Mouse (Mus musculus) C2C12 (cell line): ENCODE data around the gene Omg. TPM values are rescaled to one million over a fixed set of nuclear protein-coding genes. Genes with fewer than 3 reads are reported as not detected.

Source experiments
- H3K27me3 ChIP-seq: one replicate; pipeline ENCODE4 v1.6.1; 2011; ENCODE audit not compliant: control insufficient read depth, insufficient read depth, insufficient read length
- H3K36me3 ChIP-seq: one replicate; pipeline ENCODE4 v1.6.1; 2011; ENCODE audit not compliant: control insufficient read depth, insufficient read depth
- H3K4me3 ChIP-seq: one replicate; pipeline ENCODE4 v1.5.1; 2011; ENCODE audit warnings: mild to moderate bottlenecking, control low read depth; ENCODE audit not compliant: poor library complexity, insufficient read depth, severe bottlenecking
- H3K79me2 ChIP-seq: one replicate; pipeline ENCODE4 v1.6.1; 2011; ENCODE audit not compliant: control insufficient read depth, insufficient read depth
- H3K79me3 ChIP-seq: one replicate; pipeline ENCODE4 v1.6.1; 2011; ENCODE audit warnings: low read depth, control low read depth
- H3ac ChIP-seq: one replicate; pipeline ENCODE3; 2011; ENCODE audit warnings: low read depth; ENCODE audit not compliant: control insufficient read depth, insufficient read length
- CEBPB ChIP-seq: IDR thresholded peaks from one replicate; pipeline ENCODE4 v1.6.1; 2011; ENCODE audit warnings: low read depth, mild to moderate bottlenecking, control low read depth, moderate library complexity
- CTCF ChIP-seq: IDR thresholded peaks from one replicate; pipeline ENCODE4 v1.5.1; 2011; ENCODE audit not compliant: control insufficient read depth, insufficient read depth, insufficient read length
- FOSL1 ChIP-seq: IDR thresholded peaks from one replicate; pipeline ENCODE4 v1.8.0; 2011; ENCODE audit warnings: mild to moderate bottlenecking, low read length; ENCODE audit not compliant: poor library complexity, insufficient read depth, severe bottlenecking
- MAX ChIP-seq: IDR thresholded peaks from one replicate; pipeline ENCODE4 v1.6.1; 2011; ENCODE audit warnings: mild to moderate bottlenecking, control low read depth
- MYOD1 ChIP-seq: IDR thresholded peaks from one replicate; pipeline ENCODE4 v1.6.1; 2011; ENCODE audit warnings: low read depth; ENCODE audit not compliant: control insufficient read depth, insufficient read length
- MYOG ChIP-seq: IDR thresholded peaks from one replicate; pipeline ENCODE4 v1.6.1; 2011; ENCODE audit not compliant: control insufficient read depth, insufficient read length; ENCODE audit errors: extremely low read depth
- USF1 ChIP-seq: IDR thresholded peaks from one replicate; pipeline ENCODE4 v1.6.1; 2011; ENCODE audit warnings: low read depth, mild to moderate bottlenecking, control low read depth, moderate library complexity
- polyA plus RNA-seq: library from polyadenylated mRNA; unstranded; fragments of >200 nt; fragmentation: generic; extraction: Trizol; gene quantifications from one replicate; pipeline ENCODE4 v1.2.1, GENCODE M21; 2012; ENCODE audit warnings: missing spikeins

Omg gene
- polyA plus RNA-seq, 1 experiment: 0.16 TPM

DNA sequence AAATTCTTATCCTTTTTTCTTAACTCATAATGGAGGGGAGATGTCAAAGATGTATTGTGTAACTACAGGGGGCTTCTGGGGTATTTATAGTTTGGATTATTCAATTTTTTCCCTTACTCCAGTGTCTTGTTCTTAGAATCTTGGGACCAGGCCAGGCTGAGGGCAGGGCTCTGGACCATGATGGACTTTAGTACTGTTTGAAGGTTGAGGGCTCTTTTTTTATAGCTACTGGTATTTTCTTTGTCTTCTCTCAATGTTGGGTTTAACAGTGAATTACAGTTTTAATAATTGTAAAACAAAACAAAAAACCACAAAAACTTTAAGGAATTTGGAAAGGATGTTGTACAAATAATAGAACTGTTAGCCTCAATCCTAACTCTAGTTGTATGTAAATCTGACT lies 50.9 kb downstream of the Omg start:
- H3K79me3 ChIP-seq: no peaks in the 10 kb centered on the region

More for the DNA sequence above, 50.9 kb downstream of the Omg start:
- H3K36me3 ChIP-seq: peaks cover 70% of the 10 kb centered on the region
- no peaks in the 10 kb centered on the region for H3K27me3 ChIP-seq
- H3K79me2 ChIP-seq: no peaks in the 10 kb centered on the region
- no peak overlapping the region for H3K4me3 ChIP-seq
- H3ac ChIP-seq: no peak overlapping the region
- TF ChIP-seq USF1 (no peak), MAX (no peak), MYOD1 (no peak), FOSL1 (no peak), MYOG (no peak), CTCF (no peak), CEBPB (no peak)

Other genes starting within 250 kb of the Omg start
- gene Wsb1, start 249.4 kb downstream of the Omg start, polyA plus RNA-seq: 38.5 TPM
- gene Gm9964, start 207.2 kb downstream of the Omg start, polyA plus RNA-seq: not detected
- gene Nf1, start 164.4 kb downstream of the Omg start, polyA plus RNA-seq: 8.0 TPM
- 0.30 TPM for gene Evi2b, start 19.7 kb upstream of the Omg start, polyA plus RNA-seq
- gene Evi2, start 26.5 kb upstream of the Omg start, polyA plus RNA-seq: 0.07 TPM
- gene Evi2a, start 26.5 kb upstream of the Omg start, polyA plus RNA-seq: 12.9 TPM
- gene Rab11fip4, start 87.1 kb upstream of the Omg start, polyA plus RNA-seq: 0.11 TPM